Mouse (Mus musculus) CD8-positive naive resting alpha-beta T cell, adult 57 days (primary cell): ENCODE measurements around the gene 0610040J01Rik. TPM values are rescaled to one million over a fixed set of nuclear protein-coding genes. Genes with fewer than 3 reads are reported as not detected.

Source experiments
- total RNA-seq: library from RNA; stranded (reverse); gene quantifications from one replicate; pipeline ENCODE4 v1.2.4, GENCODE M21; 2023

Gene 0610040J01Rik
- total RNA-seq = not detected

GRCm38 (mm10) chr5:63811819-63812508 is at the start of gene 0610040J01Rik:
TSS of gene 0610040J01Rik (plus strand) at chr5:63812363.

Other genes with a start within 250 kb of the 0610040J01Rik start
- gene Nwd2, start 163.3 kb upstream of the 0610040J01Rik start, total RNA-seq = not detected
- 19.2 TPM for gene Rell1, start 156.5 kb downstream of the 0610040J01Rik start, total RNA-seq